Mouse (Mus musculus) layer of hippocampus, postnatal 10 days (tissue): ENCODE data around the gene Arl9. TPM values are rescaled to one million over a fixed set of nuclear protein-coding genes. Genes with fewer than 3 reads are reported as not detected.
A peak's percentile ranks its signal among the peaks of the same experiment; 100 is the strongest.
"Not testable (repeated sequence)": the region's sequence is repeated elsewhere in the genome, so short reads cannot be mapped to it uniquely, and the experiment has no call there.

Source experiments
- DNase-seq, 2 experiments: peaks; one replicate each; pipeline ENCODE4 v3.0.0; 2021; ENCODE audit warnings: low spot score in 2 of 2
- total RNA-seq, 2 experiments: library from RNA; stranded (reverse); gene quantifications; 2 replicates each; pipeline ENCODE4 v1.2.3; 2021

The Arl9 gene
- total RNA-seq, 2 experiments from 2014 or later: not detected

DNA sequence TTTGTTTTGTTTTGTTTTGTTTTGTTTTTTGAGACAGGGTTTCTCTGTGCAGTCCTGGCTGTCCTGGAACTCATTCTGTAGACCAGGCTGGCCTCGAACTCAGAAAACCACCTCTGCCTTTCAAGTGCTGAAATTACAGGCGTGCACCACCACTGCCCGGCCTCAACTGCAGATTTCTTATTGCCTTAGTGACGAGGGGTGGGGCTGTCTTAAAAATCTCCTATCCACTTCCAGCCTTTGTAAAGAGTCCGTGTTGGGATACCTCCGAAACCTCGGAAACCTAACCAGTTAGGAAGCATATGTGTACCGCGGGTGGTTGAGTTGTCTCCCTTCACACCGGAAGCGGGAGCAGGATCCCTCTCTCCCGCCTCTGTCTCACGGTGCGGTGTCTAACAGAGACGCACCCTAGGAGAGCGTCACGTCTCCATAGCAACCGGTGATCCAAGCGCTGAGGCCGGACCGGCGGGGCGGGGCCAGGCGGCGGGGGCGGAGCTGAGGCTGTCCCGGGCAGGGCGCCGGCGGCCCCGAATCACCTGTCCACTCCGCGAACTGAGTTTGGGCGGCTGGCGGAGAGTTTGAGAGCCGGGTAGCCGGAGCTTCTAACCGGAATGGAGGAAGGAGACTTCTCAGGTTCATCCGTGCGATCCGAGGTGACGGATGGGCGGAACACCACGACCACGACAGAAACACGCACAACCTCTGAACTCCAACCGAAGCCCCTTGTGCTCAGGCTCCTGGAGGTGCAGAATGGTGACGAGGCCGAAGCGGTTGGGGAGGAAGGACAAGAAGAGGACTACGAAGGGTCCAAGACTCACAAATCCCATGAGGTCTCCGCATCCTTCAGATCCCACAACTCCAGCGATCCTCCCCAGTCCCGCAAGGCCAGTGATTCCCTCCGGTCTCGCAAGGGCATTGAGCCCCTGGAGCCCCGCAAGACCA is 12.0 kb downstream of the Arl9 start, which contains the start of gene Thegl:
TSS of gene Thegl (plus strand) at position 480 of the 939 bp plus-strand sequence.
- peak; percentile 69 to 75 for DNase-seq

GRCm38 (mm10) chr5:77028034-77028433 is 24.2 kb downstream of the Arl9 start:
- no peak for DNase-seq

GRCm38 (mm10) chr5:77029735-77030134 is 25.9 kb downstream of the Arl9 start:
- DNase-seq: peak; percentile 37 to 44

DNA sequence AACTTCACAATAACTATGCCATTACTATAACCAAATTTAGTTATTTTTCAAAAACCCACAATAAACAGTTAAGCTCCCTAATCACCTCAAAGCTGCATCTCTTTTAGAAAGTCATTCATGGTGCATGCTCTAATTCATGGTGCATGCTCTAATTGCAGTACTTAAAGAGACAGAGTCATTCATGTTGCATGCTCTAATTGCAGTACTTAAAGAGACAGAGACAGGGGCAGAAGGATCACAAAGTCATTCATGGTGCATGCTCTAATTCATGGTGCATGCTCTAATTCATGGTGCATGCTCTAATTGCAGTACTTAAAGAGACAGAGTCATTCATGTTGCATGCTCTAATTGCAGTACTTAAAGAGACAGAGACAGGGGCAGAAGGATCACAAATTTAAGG is 31.2 kb downstream of the Arl9 start:
- not testable (repeated sequence) for DNase-seq

- no peak for DNase-seq
Observed at GRCm38 (mm10) chr5:77038451-77038850, 34.6 kb downstream of the Arl9 start.

DNA sequence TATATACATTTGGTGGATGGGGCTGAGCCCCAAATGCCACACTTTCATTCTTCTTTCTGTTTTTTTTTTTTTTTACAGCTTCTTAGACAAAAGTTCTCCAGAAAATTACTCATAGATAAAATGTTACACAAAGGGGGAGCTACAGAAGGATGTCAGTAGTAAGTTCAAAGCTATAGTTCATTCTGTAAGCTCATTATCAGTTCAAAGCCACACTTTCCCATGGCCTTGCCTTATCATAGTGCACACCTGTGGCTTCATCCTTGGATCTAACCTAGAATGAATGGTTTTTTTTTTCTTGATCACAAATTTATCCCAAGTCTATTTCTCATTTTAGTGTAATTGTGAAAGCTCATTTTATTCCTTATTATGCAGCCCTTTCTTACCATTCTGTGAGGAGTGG is 35.5 kb downstream of the Arl9 start:
- no peak for DNase-seq

DNA sequence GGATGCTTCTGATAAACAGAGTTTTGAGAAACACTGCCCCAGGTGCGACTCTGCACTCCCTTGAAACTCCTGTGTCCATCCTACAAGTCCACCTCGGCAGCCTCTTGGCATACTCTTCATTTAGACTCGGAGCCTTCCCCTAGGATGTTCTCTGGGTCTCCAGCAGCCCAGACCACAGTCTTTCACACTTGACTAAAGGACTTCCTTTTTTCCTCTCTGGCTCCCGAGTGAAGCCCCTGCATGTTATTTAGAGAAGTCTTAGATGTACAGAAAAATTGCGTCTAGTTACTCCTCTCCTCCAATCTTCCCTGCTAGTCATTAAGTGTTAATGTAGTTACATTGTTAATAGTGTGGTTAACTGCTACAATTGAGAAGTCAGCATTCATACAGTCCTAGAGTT is 40.5 kb downstream of the Arl9 start:
- DNase-seq: no peak

- DNase-seq: no peak
Observed at GRCm38 (mm10) chr5:77052616-77053015, 48.8 kb downstream of the Arl9 start.

DNA sequence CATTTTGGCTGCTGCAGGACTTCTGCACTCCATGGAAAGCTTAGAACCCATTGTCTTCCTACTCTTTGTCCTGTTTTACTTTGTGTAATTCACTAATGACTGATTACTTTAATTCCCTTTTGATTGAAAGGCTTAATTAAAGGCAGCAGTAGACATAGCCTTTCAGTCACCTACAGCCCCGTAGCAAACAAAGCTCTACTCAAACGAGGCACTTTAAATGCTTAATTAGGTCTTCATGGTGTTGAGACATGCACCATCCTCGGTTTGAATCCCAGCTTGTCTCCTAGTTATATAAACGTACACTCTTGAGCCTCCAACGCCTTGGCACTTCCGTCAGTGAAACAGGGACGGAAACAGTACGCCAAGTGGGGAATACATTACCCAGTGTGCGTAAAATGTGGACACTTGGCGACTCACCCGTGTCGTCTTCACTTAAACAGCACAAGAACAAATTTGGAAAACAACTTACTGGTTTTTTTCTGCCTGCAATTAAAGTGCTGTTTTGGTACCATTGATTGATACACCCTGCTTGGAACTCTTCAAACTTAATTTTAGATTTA is 53.1 kb downstream of the Arl9 start:
- no peak for DNase-seq

Other genes starting within 250 kb of the Arl9 start
- gene Aasdh, start 98.5 kb upstream of the Arl9 start, total RNA-seq: 10 to 100 TPM; 21.7 to 24.5 TPM
- gene Paics, start 52.7 kb upstream of the Arl9 start, total RNA-seq: 100 to 1,000 TPM; 101 to 102 TPM
- gene Ppat, start 52.5 kb upstream of the Arl9 start, total RNA-seq: 10 to 100 TPM; 15.9 to 17.7 TPM
- 100 to 1,000 TPM; 117 to 124 TPM for gene Srp72, start 29.4 kb upstream of the Arl9 start, total RNA-seq
- gene Thegl, start 12.0 kb downstream of the Arl9 start, total RNA-seq: 1 to 10 TPM; 2.4 to 3.2 TPM
- gene Hopx, start 111.1 kb downstream of the Arl9 start, total RNA-seq: 10 to 100 TPM; 76.6 to 77.1 TPM
- not detected for gene Spink2, start 207.4 kb downstream of the Arl9 start, total RNA-seq